Comparison of ENCODE assay signal across 17 mouse cellular contexts in genomic region chrX:163885539-163885981, GRCm38 (mm10). TPM values are rescaled to one million over a fixed set of nuclear protein-coding genes. Genes with fewer than 3 reads are reported as not detected.
DNase-seq lines count a peak whose midpoint lies in the region; ATAC-seq lines count a peak whose summit lies in the region.
"Had no signal": no experiment of that assay in that cellular context is flagged by ENCODE, and none has a peak within 500 bp of the region (broad histone marks: within the 10 kb centered on the region; RNA-seq: fewer than 3 reads in every experiment).

No protein-coding gene starts in this region.

- 47% methylated on average over 4 of the region's 4 CpGs for WGBS in forebrain, embryonic 11.5 days
- WGBS in forebrain, embryonic 10.5 days, result 66% methylated on average over 4 of the region's 4 CpGs
- 61% methylated on average over 4 of the region's 4 CpGs for WGBS in midbrain, embryonic 13.5 days
- WGBS in midbrain, embryonic 15.5 days, result 45% methylated on average over 4 of the region's 4 CpGs

- no peak overlapping the region for H3K4me2 ChIP-seq in forebrain, embryonic 11.5 days (ENCODE audit: low read depth, low read length, severe bottlenecking)
- no peak overlapping the region for H3K4me2 ChIP-seq in midbrain, embryonic 13.5 days (replicated peaks)
- H3K4me2 ChIP-seq in midbrain, embryonic 15.5 days, result no peak overlapping the region
- H3K4me2 ChIP-seq: embryonic facial prominence, embryonic 13.5 days had no signal

- ATAC-seq in forebrain, embryonic 11.5 days (replicated peaks; ENCODE audit: low FRiP score), result peak; percentile 67
- peak; percentile 85 for ATAC-seq in midbrain, embryonic 13.5 days
- ATAC-seq in midbrain, embryonic 15.5 days (replicated peaks), result no peak
- ATAC-seq: Patski had no signal

- H3K9ac ChIP-seq in forebrain, embryonic 11.5 days (ENCODE audit: low read length), result no peak overlapping the region
- no peak overlapping the region for H3K9ac ChIP-seq in midbrain, embryonic 13.5 days (replicated peaks)
- H3K9ac ChIP-seq in midbrain, embryonic 15.5 days, result no peak overlapping the region
- H3K9ac ChIP-seq: embryonic facial prominence, embryonic 13.5 days had no signal

- no peak for DNase-seq in forebrain, embryonic 11.5 days (ENCODE audit: low spot score)
- DNase-seq in forebrain, embryonic 10.5 days (ENCODE audit: extremely low spot score, low spot score), result no peak
- peak; percentile 1 for DNase-seq in forelimb bud, embryonic 11.5 days (ENCODE audit: low read depth, low spot score)
- peak; percentile 69 for DNase-seq in retina, embryonic 14.5 days (ENCODE audit: low spot score)
- DNase-seq in heart, adult 8-10 months (ENCODE audit: low spot score), result no peak
- DNase-seq in cerebellum, adult 9-10 months, result no peak
- DNase-seq: cerebellum, adult 11 months; cerebellum, postnatal 36 days; gastrocnemius, postnatal 25 days; kidney, postnatal 10 days; lung, adult 2 months; lung, postnatal 4 days; right cerebral cortex, postnatal 4 days had no signal

- no peaks in the 10 kb centered on the region for H3K4me1 ChIP-seq in forebrain, embryonic 11.5 days (replicated peaks; ENCODE audit: control insufficient read depth, insufficient read depth, low read length)
- no peaks in the 10 kb centered on the region for H3K4me1 ChIP-seq in forebrain, embryonic 10.5 days
- no peaks in the 10 kb centered on the region for H3K4me1 ChIP-seq in midbrain, embryonic 13.5 days (replicated peaks)
- H3K4me1 ChIP-seq in midbrain, embryonic 15.5 days, result no peaks in the 10 kb centered on the region
- H3K4me1 ChIP-seq: embryonic facial prominence, embryonic 13.5 days had no signal

- no peak overlapping the region for H3K27ac ChIP-seq in forebrain, embryonic 11.5 days (ENCODE audit: low read depth, low read length)
- no peak overlapping the region for H3K27ac ChIP-seq in forebrain, embryonic 10.5 days
- no peak overlapping the region for H3K27ac ChIP-seq in midbrain, embryonic 13.5 days
- H3K27ac ChIP-seq in midbrain, embryonic 15.5 days, result no peak overlapping the region
- H3K27ac ChIP-seq: embryonic facial prominence, embryonic 13.5 days had no signal

- H3K9me3 ChIP-seq in forebrain, embryonic 11.5 days (ENCODE audit: control insufficient read depth, low read length), result no peaks in the 10 kb centered on the region
- H3K9me3 ChIP-seq in forebrain, embryonic 10.5 days, result no peaks in the 10 kb centered on the region
- no peaks in the 10 kb centered on the region for H3K9me3 ChIP-seq in midbrain, embryonic 13.5 days
- H3K9me3 ChIP-seq in midbrain, embryonic 15.5 days, result no peaks in the 10 kb centered on the region
- H3K9me3 ChIP-seq: embryonic facial prominence, embryonic 13.5 days had no signal

- H3K36me3 ChIP-seq in forebrain, embryonic 11.5 days (ENCODE audit: control insufficient read depth, insufficient read depth, low read length), result no peaks in the 10 kb centered on the region
- H3K36me3 ChIP-seq in forebrain, embryonic 10.5 days (replicated peaks), result no peaks in the 10 kb centered on the region
- H3K36me3 ChIP-seq in midbrain, embryonic 13.5 days, result no peaks in the 10 kb centered on the region
- H3K36me3 ChIP-seq in midbrain, embryonic 15.5 days (replicated peaks), result no peaks in the 10 kb centered on the region
- H3K36me3 ChIP-seq: embryonic facial prominence, embryonic 13.5 days had no signal

- no peak overlapping the region for H3K4me3 ChIP-seq in forebrain, embryonic 11.5 days (ENCODE audit: low read depth, low read length)
- no peak overlapping the region for H3K4me3 ChIP-seq in forebrain, embryonic 10.5 days
- no peak overlapping the region for H3K4me3 ChIP-seq in midbrain, embryonic 13.5 days (replicated peaks)
- no peak overlapping the region for H3K4me3 ChIP-seq in midbrain, embryonic 15.5 days
- H3K4me3 ChIP-seq: embryonic facial prominence, embryonic 13.5 days had no signal

- no peaks in the 10 kb centered on the region; the same call in 1 of the 2 replicates for H3K27me3 ChIP-seq in forebrain, embryonic 11.5 days (ENCODE audit: control insufficient read depth, insufficient read depth, low read length)
- H3K27me3 ChIP-seq in forebrain, embryonic 10.5 days (ENCODE audit: poor library complexity, severe bottlenecking), result peaks cover 77% of the 10 kb centered on the region
- H3K27me3 ChIP-seq in midbrain, embryonic 13.5 days, result peaks cover 10% of the 10 kb centered on the region; the same call in 1 of the 2 replicates
- no peaks in the 10 kb centered on the region for H3K27me3 ChIP-seq in midbrain, embryonic 15.5 days (replicated peaks)

RNA-seq across cellular contexts. Expression of gene Ap1s2, which starts 23.3 kb away (rescaled TPM):
- 34.5 and 37.4 TPM in 2 replicates for polyA plus RNA-seq in forebrain, embryonic 11.5 days (2014; fragmentation: Nextera tagmentation; extraction: Ambion mirVana)
- polyA plus RNA-seq in forebrain, embryonic 10.5 days (2016; fragmentation: Nextera tagmentation; extraction: Ambion mirVana), result 19.8 and 22.8 TPM in 2 replicates
- polyA plus RNA-seq in midbrain, embryonic 13.5 days (2015; fragmentation: Nextera tagmentation; extraction: Ambion mirVana), result 69.3 and 89.6 TPM in 2 replicates
- polyA plus RNA-seq in midbrain, embryonic 15.5 days (2015; fragmentation: Nextera tagmentation; extraction: Ambion mirVana), result 89.3 and 101 TPM in 2 replicates
- total RNA-seq in heart, adult 8-10 months (2022), result 10 to 100 TPM; 18.5 to 36.3 (median 27.2) TPM

Comparison
In these comparisons a context has a peak if more than half of its experiments do, and no peak if none do; other contexts are left out.
1. DNase-seq: peak in forelimb bud, embryonic 11.5 days (single experiment) and retina, embryonic 14.5 days (single experiment); none in forebrain, embryonic 11.5 days (single experiment), forebrain, embryonic 10.5 days (single experiment), heart, adult 8-10 months (single experiment) and cerebellum, adult 9-10 months (single experiment).